Mouse (Mus musculus): ENCODE data around the gene Olfr735.

Olfr735 gene

DNA sequence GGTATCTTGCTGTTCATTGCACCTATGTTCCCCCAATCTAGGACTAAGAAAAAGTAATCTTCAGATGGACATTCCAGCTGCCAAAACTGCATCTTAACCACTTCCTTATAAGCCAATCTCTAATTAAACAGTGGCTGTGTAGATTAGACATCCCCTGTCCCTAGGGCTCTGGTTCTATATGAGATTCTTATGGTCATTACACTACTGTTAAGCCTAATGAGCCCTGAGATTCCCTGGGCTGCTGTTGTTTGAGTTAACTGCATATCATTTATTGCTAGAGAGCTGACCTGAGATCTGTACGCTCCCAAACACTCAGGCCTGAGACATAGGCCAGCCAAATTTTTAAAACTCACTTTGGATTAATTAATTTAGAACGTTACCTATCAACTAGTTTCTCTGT is at the start of gene Olfr735:
Gene Olfr735 (minus strand): TSS at position 77 of the 400 bp plus-strand sequence.
- no peak for DNase-seq (ENCODE audit: extremely low read depth, low read depth, low spot score)

DNA sequence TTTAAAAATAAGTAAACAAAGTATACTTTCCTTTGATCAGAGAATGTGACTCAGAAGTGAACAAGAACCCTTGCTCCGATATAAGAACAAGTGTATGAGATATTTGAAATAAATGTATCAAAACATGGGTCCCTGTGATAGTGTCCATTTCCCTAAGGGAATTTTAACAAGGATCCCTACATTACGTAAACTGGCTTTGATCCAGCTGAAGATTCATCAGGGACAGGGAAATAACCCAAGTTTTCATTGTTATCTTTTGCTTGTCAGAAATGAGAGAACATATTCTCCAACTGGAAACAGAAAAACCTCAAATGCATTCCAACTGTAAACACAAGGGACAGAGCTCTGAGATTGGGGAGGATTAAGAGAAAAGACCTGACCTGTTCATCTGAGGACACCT is 32.2 kb upstream of the Olfr735 start, which contains the start of gene Olfr736:
Gene Olfr736 (plus strand): TSS at position 301 of the 400 bp plus-strand sequence.
- DNase-seq (ENCODE audit: extremely low read depth, low read depth, low spot score) = no peak

DNA sequence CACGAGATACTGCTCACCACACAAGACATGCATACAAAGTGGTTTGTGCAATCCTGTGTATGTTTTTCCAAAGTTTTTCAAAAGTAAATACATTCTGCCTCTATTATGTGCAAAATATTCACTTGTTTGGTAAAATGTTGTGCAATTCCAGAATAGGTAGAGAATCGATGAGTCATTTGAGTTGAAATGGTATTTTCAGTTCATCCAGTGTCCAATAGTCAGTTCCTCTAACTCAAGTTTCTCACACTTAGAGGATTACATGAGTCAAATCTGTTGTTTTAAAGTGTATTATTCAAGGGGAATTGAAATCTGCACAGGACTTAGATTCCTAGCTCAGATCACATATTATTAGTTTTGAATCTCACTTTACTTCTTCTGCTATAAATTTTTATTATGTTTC is 14.9 kb upstream of the Olfr735 start:
- no peak for DNase-seq (ENCODE audit: extremely low read depth, low read depth, low spot score)

DNA sequence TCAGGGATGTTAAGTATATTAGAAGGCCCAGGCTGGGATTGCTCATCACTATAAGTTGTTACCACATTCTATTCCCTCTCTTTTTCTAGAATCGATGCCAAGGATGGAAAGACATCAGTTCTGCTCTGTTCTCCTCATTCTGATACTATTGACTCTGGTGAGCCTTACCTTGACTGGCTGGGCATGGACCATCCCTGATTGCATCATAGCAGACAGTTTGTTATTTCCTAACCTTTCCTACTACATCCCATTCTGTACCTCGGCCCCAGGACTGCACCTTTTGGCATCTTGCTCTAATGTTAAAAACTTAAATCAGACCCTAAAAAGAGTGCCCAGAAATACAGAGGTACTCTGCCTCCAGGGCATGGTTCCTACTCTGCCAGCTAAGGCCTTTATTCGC is 11.8 kb upstream of the Olfr735 start:
- no peak for DNase-seq (ENCODE audit: extremely low read depth, low read depth, low spot score)

DNA sequence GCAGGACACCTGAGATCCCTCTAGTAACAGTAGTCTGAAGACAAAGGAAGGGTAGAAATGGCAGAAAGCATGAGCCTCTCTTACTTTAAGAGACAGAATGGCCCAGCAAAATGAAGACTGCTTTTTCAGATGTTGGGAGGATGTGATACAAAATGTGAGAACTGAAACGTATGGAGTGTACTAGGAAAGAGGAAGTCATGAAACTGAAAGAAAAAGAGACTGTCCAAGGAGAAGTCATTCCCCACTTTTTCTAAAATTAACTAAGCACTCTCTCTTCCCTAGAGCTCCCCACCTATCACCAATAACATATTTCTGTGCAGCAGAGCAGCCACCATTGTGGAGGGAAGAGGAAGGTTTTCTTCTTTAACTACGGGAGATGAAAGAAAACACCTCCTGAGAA is 8.9 kb upstream of the Olfr735 start, which contains the start of gene Tlr11:
Gene Tlr11 (plus strand): TSS at position 322 of the 400 bp plus-strand sequence.
- DNase-seq (ENCODE audit: extremely low read depth, low read depth, low spot score) = no peak

DNA sequence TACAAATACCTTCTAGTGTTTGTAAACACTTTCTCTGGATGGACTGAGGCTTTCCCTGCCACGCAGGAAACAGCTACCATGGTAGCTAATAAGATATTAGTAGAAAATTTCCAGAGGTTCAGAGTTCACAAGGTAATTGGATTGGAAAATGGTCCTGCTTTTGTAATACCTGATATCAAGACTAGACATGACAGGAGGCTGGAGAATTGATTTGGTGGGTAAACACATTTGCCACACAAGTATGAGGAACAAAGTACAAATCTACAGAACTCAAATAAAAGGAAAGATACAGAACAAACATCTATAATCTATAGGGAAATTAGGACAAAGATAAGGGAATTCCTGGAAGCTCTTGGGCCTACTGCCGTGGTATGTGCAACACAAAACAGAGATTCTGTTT is 8.1 kb upstream of the Olfr735 start:
- no peak for DNase-seq (ENCODE audit: extremely low read depth, low read depth, low spot score)

DNA sequence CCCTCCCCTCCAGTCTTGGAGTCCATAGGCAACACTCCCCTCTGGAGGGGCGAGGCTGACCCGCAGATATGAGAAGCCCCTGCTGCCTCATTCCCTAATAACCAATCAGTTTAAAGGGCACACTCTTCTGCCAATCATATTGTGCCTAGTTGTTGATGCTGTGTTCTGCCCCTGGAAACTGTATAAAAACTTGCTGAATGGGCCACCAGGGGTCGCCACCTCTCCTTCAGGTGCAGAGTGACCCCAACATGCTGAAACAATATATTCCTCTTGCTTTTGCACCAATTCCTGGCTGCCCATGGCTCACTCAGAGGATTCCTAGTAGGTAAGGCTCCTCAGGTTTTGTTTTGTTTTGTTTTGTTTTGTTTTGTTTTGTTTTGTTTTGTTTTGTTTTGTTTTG is 3.8 kb upstream of the Olfr735 start:
- no peak for DNase-seq (ENCODE audit: extremely low read depth, low read depth, low spot score)

DNA sequence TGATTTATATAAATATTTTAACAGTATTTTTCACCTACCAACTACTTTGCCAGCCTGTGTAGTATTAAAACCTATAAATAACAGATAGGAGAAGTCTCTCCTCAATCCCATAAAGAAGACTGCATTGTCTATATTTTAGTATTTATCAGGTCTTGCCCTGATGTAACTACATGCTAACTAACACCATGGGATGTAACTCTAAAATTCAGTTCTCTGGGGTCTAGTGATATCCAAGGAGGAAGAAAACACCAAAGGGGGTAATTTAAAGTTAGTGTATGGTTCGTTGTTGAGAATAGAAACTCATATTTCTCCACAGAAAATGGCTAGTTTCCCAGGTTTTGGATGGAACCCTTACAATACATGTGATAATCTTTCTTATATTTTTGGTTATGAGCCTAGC is 22.0 kb downstream of the Olfr735 start, which contains the start of gene Olfr734:
Gene Olfr734 (minus strand): TSS at position 101 of the 400 bp plus-strand sequence.
- DNase-seq (ENCODE audit: extremely low read depth, low read depth, low spot score) = no peak

DNA sequence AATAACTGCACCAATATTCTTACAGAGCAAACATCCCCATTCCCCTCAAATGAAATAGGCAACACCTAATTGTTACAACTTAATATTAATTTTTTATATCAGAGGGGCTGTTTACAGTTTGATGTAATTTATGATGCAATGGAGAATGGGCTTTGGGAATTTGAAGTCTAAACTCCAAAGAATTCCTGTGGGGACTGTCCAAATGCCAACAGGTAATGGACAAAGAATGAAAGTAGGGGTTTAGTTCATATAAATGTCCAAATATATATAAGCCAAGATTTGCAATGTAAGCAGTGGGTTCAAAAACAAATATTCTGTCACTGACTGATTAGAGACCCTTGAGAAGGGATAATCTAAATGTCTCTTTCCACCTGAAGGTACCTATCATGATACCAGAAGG is 47.2 kb downstream of the Olfr735 start, which contains the start of gene Olfr733:
Gene Olfr733 (minus strand): TSS at position 101 of the 400 bp plus-strand sequence.
- no peak for DNase-seq (ENCODE audit: extremely low read depth, low read depth, low spot score)
